Mouse (Mus musculus): ENCODE measurements around the gene Slc1a5. TPM values are rescaled to one million over a fixed set of nuclear protein-coding genes. Genes with fewer than 3 reads are reported as not detected.

The Slc1a5 gene
- polyA plus RNA-seq, 1 experiment from 2014 or later: 11.6 TPM

DNA sequence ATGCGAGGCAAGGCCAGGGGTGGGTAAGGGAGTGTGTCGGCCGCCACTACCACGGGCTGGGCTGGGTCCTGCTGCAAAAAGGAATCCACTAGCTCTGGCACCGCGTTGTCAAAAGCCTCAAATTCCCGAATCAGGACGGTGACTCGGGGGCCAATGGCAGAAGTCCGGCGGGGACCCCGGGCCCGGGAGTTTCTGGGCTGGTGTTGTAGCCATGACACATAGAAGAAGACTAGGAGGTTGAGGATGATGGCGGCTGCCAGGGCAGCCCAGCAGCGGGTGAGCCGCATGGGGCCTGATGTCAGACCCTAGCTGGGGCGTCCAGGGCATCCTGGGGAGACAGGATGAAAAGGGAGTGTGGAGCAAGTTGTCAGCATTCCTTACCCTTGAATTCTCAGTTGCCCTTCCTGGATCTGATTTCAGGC lies 30.5 kb downstream of the Slc1a5 start:
- Histone ChIP-seq H3K36me3 (no peaks in the 10 kb centered on the region; the same call in 1 of the 2 replicates), H3K4me1 (replicated peaks) (peaks cover 62% of the 10 kb centered on the region), H3K27ac (replicated peaks) (peak overlapping the region; percentile 95), H3K4me3 (peak overlapping the region; percentile 56), H3K9ac (peak overlapping the region; percentile 71), H3K9me3 (no peaks in the 10 kb centered on the region), H3K27me3 (no peaks in the 10 kb centered on the region), H3K4me2 (peak overlapping the region; percentile 83)
- WGBS: 9% methylated on average over 17 of the region's 17 CpGs
- ATAC-seq (ENCODE audit: low FRiP score, low read depth): no peak

DNA sequence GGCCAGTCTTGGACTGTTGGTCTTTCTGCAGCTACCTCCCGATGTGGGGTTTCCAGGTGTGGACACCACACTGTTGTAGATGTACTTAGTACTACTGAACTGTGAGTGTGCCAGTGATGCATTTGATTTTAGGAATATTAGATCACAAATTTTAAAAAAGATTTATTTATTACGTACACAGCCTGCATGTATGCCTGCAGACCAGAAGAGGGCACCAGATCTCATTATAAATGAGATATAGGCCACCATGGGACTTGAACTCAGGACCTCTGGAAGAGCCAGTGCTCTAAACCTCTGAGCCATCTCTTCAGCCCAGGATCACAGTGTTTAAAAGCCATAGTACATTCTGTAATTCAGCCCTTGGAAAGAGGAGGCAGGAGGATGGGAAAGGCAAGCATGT lies 31.4 kb downstream of the Slc1a5 start:
- H3K9me3 ChIP-seq: no peaks in the 10 kb centered on the region
- ATAC-seq (ENCODE audit: low FRiP score, low read depth): no peak
- H3K27me3 ChIP-seq: no peaks in the 10 kb centered on the region
- no peaks in the 10 kb centered on the region; the same call in 1 of the 2 replicates for H3K36me3 ChIP-seq
- H3K4me2 ChIP-seq: peak overlapping the region; percentile 83
- H3K4me1 ChIP-seq (replicated peaks): peaks cover 68% of the 10 kb centered on the region
- H3K9ac ChIP-seq: no peak overlapping the region
- 67% methylated on average over 2 of the region's 2 CpGs for WGBS
- H3K4me3 ChIP-seq: 0 out of 2 replicates have a peak overlapping the region, but pooled peaks have one; percentile 56
- H3K27ac ChIP-seq (replicated peaks): peak overlapping the region; percentile 95; the same call in 1 of the 2 replicates

DNA sequence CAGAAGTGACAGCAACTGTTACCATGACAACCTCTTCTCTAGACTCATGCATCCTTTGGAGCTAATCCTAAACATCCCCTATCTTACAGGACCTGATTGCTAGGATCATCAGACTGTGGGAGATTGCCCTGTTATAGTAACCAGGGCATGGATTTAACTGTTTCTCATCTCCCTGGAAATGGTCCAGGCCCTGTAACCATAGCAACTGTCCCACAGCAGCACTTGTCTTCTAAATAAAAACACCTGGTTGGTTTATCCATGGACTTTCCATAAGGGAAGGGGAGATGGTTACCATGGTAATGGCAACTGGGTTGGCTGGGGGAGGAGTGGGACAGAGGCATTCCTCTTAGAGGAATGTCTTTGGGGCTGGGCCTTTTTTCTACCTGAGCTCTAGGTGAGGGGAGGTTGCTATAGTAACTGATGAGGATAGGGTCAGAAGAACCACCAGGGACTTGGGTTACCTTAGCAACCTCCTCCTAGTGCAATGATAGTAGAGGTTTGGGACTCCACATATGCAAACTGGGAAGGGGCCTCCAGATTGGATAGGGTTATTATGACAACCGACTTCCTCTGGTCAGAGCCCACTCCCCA lies 34.3 kb downstream of the Slc1a5 start, which contains the start of gene Strn4:
Gene Strn4, plus strand, starts transcription at position 539 of the 591 bp plus-strand sequence.
- ATAC-seq (ENCODE audit: low FRiP score, low read depth): peak; percentile 80
- Histone ChIP-seq H3K9me3 (no peaks in the 10 kb centered on the region), H3K27me3 (no peaks in the 10 kb centered on the region), H3K4me2 (peak within 1 kb of the TSS; percentile 81), H3K27ac (replicated peaks) (peak within 1 kb of the TSS; percentile 99), H3K4me1 (replicated peaks) (peaks cover 87% of the 10 kb centered on the region), H3K4me3 (peak within 1 kb of the TSS; percentile 92), H3K36me3 (no peaks in the 10 kb centered on the region), H3K9ac (peak within 1 kb of the TSS; percentile 100)
- WGBS: 0% methylated on average over 1 of the region's 1 CpGs

DNA sequence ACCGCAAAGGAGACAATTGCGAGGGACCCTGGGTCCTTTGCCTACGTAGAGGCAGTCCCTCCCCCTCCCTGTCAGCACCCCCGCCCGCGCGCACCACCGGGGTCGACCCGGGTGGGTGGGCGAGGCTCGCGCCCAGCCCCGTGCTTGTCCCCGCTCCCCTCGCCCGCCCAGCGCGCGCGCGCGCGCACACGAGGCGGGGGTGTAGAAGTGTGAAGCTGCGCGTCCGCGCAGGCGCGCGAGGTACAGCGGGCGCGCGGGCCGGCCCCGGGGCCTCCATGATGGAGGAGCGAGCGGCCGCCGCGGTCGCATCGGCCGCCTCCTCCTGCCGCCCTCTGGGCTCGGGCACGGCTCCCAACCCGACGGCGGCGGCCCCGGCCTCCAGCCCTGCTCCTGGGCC lies 34.9 kb downstream of the Slc1a5 start:
- no peaks in the 10 kb centered on the region for H3K36me3 ChIP-seq
- under 1% methylated on average over 43 of the region's 55 CpGs for WGBS
- no peaks in the 10 kb centered on the region for H3K27me3 ChIP-seq
- H3K9me3 ChIP-seq: no peaks in the 10 kb centered on the region
- ATAC-seq (ENCODE audit: low FRiP score, low read depth): peak; percentile 73
- H3K9ac ChIP-seq: peak overlapping the region; percentile 100
- H3K27ac ChIP-seq (replicated peaks): peak overlapping the region; percentile 99
- peaks cover 87% of the 10 kb centered on the region for H3K4me1 ChIP-seq (replicated peaks)
- H3K4me3 ChIP-seq: peak overlapping the region; percentile 92
- peak overlapping the region; percentile 81 for H3K4me2 ChIP-seq

DNA sequence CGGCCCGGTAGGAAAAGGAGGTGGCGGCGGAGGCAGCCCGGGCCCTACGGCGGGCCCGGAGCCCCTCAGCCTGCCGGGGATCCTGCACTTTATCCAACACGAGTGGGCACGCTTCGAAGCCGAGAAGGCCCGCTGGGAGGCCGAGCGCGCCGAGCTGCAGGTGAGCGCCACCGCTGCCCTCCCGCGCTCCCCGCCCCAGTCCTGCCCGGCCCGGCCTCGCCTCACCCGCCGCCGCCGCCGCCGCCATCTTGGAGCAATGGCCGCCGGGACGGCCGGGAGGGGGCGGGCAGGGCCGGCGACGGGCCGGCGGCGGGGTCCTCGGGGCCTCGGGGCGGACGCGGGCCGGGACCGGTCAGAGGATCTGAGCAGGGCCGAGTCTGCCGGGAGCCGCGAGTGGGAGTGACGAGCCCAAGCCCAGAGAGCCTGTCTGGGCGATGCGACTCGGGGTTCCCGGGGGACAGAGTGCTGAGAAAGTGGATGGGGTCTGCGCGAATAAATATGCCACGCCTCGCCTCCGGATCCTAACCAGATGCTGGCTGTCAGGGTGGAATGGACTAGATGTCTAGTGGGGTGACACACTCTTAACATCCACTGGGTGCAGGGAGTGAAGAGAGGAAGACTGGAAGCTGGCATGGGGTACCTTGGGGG lies 35.5 kb downstream of the Slc1a5 start, which contains the start of gene Fkrp:
Gene Fkrp, minus strand, starts transcription at position 258 of the 648 bp plus-strand sequence.
- Histone ChIP-seq H3K4me1 (replicated peaks) (peaks cover 87% of the 10 kb centered on the region), H3K27ac (replicated peaks) (peak within 1 kb of the TSS; percentile 99), H3K4me2 (peak within 1 kb of the TSS; percentile 81), H3K36me3 (no peaks in the 10 kb centered on the region), H3K9ac (peak within 1 kb of the TSS; percentile 100), H3K9me3 (no peaks in the 10 kb centered on the region), H3K27me3 (no peaks in the 10 kb centered on the region), H3K4me3 (peak within 1 kb of the TSS; percentile 92)
- peak; percentile 25 for ATAC-seq (ENCODE audit: low FRiP score, low read depth)
- WGBS: under 1% methylated on average over 55 of the region's 64 CpGs

DNA sequence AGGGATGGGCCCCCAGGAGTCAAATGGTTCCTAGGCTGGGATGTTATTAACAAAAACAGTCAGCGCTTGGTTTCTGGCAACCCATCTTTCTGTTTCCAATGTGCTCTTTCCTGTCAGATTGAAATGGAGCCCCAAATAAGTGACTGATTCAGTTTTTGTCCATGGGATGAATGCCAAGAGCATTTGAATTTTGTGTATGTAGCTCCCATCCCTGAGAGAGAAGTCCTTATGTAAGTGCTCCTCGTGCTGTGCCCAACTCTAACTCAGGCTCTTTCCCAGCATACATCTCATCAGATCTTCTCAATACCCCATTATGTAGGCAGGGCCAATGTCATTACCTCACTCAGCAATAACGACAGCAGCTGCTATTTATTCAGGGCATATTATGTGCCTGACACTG lies 36.6 kb downstream of the Slc1a5 start:
- ATAC-seq (ENCODE audit: low FRiP score, low read depth): no peak
- H3K4me2 ChIP-seq: peak overlapping the region; percentile 81
- H3K4me3 ChIP-seq: peak overlapping the region; percentile 92
- H3K9me3 ChIP-seq: no peaks in the 10 kb centered on the region
- H3K9ac ChIP-seq: peak overlapping the region; percentile 100
- peaks cover 81% of the 10 kb centered on the region for H3K4me1 ChIP-seq (replicated peaks)
- WGBS: 26% methylated on average over 3 of the region's 3 CpGs
- H3K27me3 ChIP-seq: no peaks in the 10 kb centered on the region
- H3K27ac ChIP-seq (replicated peaks): peak overlapping the region; percentile 99
- no peaks in the 10 kb centered on the region for H3K36me3 ChIP-seq

DNA sequence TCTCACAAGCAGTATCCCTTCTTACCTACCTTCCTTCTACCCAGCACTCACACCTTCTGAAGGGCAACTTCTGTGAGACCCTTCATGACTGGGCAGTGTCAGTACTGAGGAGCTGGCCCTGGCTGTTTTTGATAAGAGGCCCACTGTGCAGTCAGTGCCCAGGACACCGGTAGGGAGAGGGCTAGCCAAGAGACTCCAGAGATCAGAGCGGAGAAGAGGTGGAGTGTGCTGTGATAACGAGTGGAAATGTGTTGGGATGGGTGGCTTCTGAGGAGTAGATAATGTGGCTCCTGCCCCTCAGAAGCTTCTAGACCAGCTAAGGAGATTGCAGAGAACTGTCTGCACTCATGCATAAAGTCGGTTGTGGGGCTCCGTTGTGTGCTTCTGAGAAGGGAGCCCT lies 38.7 kb downstream of the Slc1a5 start:
- H3K4me2 ChIP-seq: peak overlapping the region; percentile 11; the same call in 1 of the 2 replicates
- peaks cover 61% of the 10 kb centered on the region for H3K4me1 ChIP-seq (replicated peaks)
- 69% methylated on average over 5 of the region's 5 CpGs for WGBS
- no peaks in the 10 kb centered on the region for H3K9me3 ChIP-seq
- no peak overlapping the region for H3K4me3 ChIP-seq
- no peak overlapping the region for H3K27ac ChIP-seq (replicated peaks)
- no peaks in the 10 kb centered on the region for H3K27me3 ChIP-seq
- H3K9ac ChIP-seq: no peak overlapping the region
- ATAC-seq (ENCODE audit: low FRiP score, low read depth): no peak
- peaks cover 8% of the 10 kb centered on the region; the same call in 1 of the 2 replicates for H3K36me3 ChIP-seq

DNA sequence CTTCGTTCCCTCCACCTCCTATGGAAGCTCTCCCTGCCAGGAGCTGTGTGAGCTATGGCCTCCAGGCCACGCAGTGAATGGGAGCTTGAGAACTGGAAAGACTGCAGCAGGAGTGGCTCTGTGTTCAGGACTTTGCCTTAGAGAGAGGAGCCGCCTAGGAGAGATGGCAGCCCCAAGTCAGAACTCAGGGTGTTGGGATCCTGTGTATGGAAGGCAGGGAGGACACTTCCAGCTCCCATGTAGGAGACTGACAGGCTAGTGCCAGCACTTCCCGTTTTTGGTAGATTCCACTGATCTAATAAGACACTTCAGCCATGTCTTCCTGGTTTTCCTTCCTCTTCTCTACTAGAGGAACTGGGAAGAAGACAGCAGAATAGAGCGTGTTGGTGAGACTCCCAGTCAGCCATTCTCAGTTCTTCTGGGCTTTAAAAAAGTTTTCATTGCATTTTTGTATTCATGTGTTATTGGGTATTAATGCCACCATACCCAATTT lies 39.2 kb downstream of the Slc1a5 start:
- Histone ChIP-seq H3K9ac (no peak overlapping the region), H3K4me3 (no peak overlapping the region), H3K4me2 (0 out of 2 replicates have a peak overlapping the region, but pooled peaks have one; percentile 11), H3K27me3 (no peaks in the 10 kb centered on the region), H3K27ac (replicated peaks) (no peak overlapping the region), H3K4me1 (replicated peaks) (peaks cover 56% of the 10 kb centered on the region), H3K9me3 (no peaks in the 10 kb centered on the region), H3K36me3 (peaks cover 13% of the 10 kb centered on the region; the same call in 1 of the 2 replicates)
- 76% methylated on average over 5 of the region's 5 CpGs for WGBS
- no peak for ATAC-seq (ENCODE audit: low FRiP score, low read depth)

DNA sequence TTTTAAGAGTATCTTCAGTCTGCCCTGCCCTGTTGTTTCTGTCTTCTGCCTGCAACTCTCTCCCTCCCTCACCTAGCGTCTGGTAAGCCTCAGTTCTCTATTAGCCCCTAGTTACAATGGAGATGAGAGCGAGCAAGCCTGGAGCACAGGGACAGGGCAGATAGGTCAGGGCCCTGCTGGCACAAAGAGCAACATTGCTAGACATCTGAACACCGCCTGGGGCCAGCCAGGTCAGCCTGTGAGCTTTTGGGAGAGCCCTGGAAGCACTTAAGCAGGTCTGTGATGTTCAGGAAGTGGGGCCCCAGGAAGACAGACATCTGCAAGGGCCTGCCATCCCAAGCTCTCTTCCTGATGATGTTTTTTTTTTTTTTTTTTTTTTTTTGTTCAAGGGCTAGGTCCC lies 40.0 kb downstream of the Slc1a5 start:
- H3K9me3 ChIP-seq: no peaks in the 10 kb centered on the region
- peaks cover 51% of the 10 kb centered on the region for H3K4me1 ChIP-seq (replicated peaks)
- H3K27me3 ChIP-seq: no peaks in the 10 kb centered on the region
- peaks cover 21% of the 10 kb centered on the region for H3K36me3 ChIP-seq
- no peak overlapping the region for H3K4me2 ChIP-seq
- H3K9ac ChIP-seq: no peak overlapping the region
- ATAC-seq (ENCODE audit: low FRiP score, low read depth): no peak
- 40% methylated on average over 3 of the region's 3 CpGs for WGBS
- H3K27ac ChIP-seq (replicated peaks): no peak overlapping the region
- H3K4me3 ChIP-seq: no peak overlapping the region

DNA sequence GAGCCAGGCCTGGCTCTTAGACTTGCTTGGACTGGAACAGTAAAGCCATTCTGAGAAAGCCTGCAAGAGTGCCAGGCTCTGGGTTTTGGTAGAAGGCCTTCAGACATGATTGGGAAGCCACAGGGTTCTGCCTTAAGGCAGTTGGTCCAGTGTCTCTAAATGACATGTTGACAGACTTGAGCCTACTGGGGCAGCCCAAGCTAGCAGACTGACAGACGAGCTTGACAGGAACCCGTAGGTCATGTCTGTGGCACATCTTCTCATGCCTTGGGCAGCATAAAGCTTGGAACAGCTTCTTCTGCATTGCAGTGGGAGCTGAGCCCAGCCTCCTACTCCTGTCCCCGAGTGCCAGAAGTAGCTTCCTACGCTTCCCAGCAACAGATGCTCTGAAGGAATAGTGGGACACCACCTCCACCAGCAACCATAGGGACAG lies 40.5 kb downstream of the Slc1a5 start:
- H3K27ac ChIP-seq (replicated peaks): 0 out of 2 replicates have a peak overlapping the region, but pooled peaks have one; percentile 21
- H3K9ac ChIP-seq: no peak overlapping the region
- H3K4me2 ChIP-seq: no peak overlapping the region
- peaks cover 24% of the 10 kb centered on the region for H3K36me3 ChIP-seq
- ATAC-seq (ENCODE audit: low FRiP score, low read depth): no peak
- 59% methylated on average over 4 of the region's 4 CpGs for WGBS
- no peaks in the 10 kb centered on the region for H3K9me3 ChIP-seq
- no peak overlapping the region for H3K4me3 ChIP-seq
- no peaks in the 10 kb centered on the region for H3K27me3 ChIP-seq
- peaks cover 51% of the 10 kb centered on the region for H3K4me1 ChIP-seq (replicated peaks)

DNA sequence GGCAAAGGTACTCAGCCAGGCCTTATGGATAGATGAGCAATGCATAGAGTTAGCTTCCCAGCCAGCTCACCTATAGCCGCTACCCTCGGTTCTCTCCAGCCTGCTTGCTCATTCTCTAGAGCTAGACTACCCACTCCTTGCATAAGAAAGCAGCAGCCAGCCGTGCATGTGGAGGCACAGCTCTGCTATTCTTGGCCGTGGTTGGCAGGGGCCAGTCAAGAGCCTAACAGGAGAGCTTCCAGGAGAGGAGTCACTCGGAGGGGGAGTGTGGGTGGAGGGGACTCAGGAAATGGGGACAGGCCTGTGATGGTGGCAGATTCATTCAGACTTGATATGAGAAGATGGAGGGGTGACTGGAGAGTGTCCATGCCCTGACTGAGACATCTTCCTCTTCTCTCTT lies 42.6 kb downstream of the Slc1a5 start:
- Histone ChIP-seq H3K9me3 (no peaks in the 10 kb centered on the region), H3K27me3 (no peaks in the 10 kb centered on the region), H3K4me1 (replicated peaks) (peaks cover 33% of the 10 kb centered on the region), H3K27ac (replicated peaks) (no peak overlapping the region), H3K4me2 (no peak overlapping the region), H3K4me3 (no peak overlapping the region), H3K9ac (no peak overlapping the region), H3K36me3 (peaks cover 43% of the 10 kb centered on the region)
- 77% methylated on average over 5 of the region's 5 CpGs for WGBS
- ATAC-seq (ENCODE audit: low FRiP score, low read depth): no peak

DNA sequence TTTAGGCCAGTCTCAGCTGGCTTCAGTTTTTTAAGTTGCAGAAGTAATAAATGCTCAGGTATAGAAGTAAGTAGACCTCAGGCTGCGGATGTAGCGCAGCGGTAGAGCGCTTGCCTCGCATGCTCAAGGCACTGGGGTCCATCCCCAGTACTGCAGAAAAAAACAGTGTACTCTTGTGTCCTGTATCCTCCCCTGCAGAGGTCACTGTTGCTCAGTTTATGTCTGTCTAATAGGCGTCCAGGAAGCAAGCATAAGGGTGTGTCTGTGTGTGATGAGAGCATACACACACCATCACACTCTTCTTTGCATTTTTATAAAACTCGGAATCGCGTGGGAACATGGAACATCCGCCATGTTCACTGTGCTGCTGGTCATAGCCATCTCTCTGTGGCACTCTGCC lies 44.6 kb downstream of the Slc1a5 start:
- Histone ChIP-seq H3K4me1 (replicated peaks) (peaks cover 13% of the 10 kb centered on the region), H3K4me3 (no peak overlapping the region), H3K36me3 (peaks cover 62% of the 10 kb centered on the region), H3K9ac (no peak overlapping the region), H3K9me3 (no peaks in the 10 kb centered on the region), H3K4me2 (no peak overlapping the region), H3K27me3 (no peaks in the 10 kb centered on the region), H3K27ac (replicated peaks) (no peak overlapping the region)
- WGBS: 79% methylated on average over 10 of the region's 10 CpGs
- ATAC-seq (ENCODE audit: low FRiP score, low read depth): no peak
